Mouse (Mus musculus) hindbrain, embryonic 14.5 days (tissue): ENCODE results near the gene Pla2g15. TPM values are rescaled to one million over a fixed set of nuclear protein-coding genes. Genes with fewer than 3 reads are reported as not detected.

Source experiments
- ATAC-seq: fragments of 200-750 bp; cut with Nextera tagmentation; 2 replicates; pipeline ENCODE4 v1.8.0; 2017; ENCODE audit warnings: moderate number of reproducible peaks, mild to moderate bottlenecking, moderate TSS enrichment, moderate library complexity; ENCODE audit not compliant: low FRiP score
- DNase-seq: peaks from one replicate; pipeline ENCODE4 v3.0.0-alpha.2; 2015; ENCODE audit warnings: low spot score
- H3K27ac ChIP-seq: fragments of 300-500 bp; sonication (generic); 2 replicates; pipeline ENCODE4 v1.5.1; 2014; ENCODE audit warnings: mild to moderate bottlenecking, moderate library complexity
- H3K27me3 ChIP-seq: fragments of 300-500 bp; sonication (generic); 2 replicates; pipeline ENCODE4 v1.6.1; 2014; ENCODE audit warnings: mild to moderate bottlenecking, low read length, mixed read lengths; ENCODE audit not compliant: control insufficient read depth, insufficient read depth
- H3K36me3 ChIP-seq: fragments of 300-500 bp; sonication (generic); replicated peaks from 2 replicates; pipeline ENCODE4 v1.6.1; 2014; ENCODE audit not compliant: control insufficient read depth, insufficient read depth
- H3K4me1 ChIP-seq: fragments of 300-500 bp; sonication (generic); replicated peaks from 2 replicates; pipeline ENCODE4 v1.6.1; 2014; ENCODE audit warnings: antibody characterized with exemption, low read length, mixed read lengths; ENCODE audit not compliant: control insufficient read depth, insufficient read depth
- H3K4me2 ChIP-seq: fragments of 300-500 bp; sonication (generic); replicated peaks from 2 replicates; pipeline ENCODE4 v1.6.1; 2014; ENCODE audit warnings: mild to moderate bottlenecking, moderate library complexity
- H3K4me3 ChIP-seq: fragments of 300-500 bp; sonication (generic); replicated peaks from 2 replicates; pipeline ENCODE4 v1.5.1; 2014; ENCODE audit warnings: mild to moderate bottlenecking, low read length
- H3K9ac ChIP-seq: fragments of 300-500 bp; sonication (generic); 2 replicates; pipeline ENCODE4 v1.6.1; 2014
- H3K9me3 ChIP-seq: fragments of 300-500 bp; sonication (generic); 2 replicates; pipeline ENCODE4 v1.6.1; 2016; ENCODE audit warnings: low read length; ENCODE audit not compliant: control insufficient read depth
- WGBS: fragments of 180-500 bp; shearing (Covaris S2); extraction: QIAGEN DNeasy Blood & Tissue Kit; methylation state at CpG from one replicate; pipeline ENCODE4 v1.1.7; 2014; 5-methylcytosine and 5-hydroxymethylcytosine counted together
- polyA plus RNA-seq: library from polyadenylated mRNA; unstranded; fragments of >200 nt; fragmentation: Nextera tagmentation; extraction: Ambion mirVana; gene quantifications from 2 replicates; pipeline ENCODE4 v1.2.1, GENCODE M21; 2014

Pla2g15 gene
- polyA plus RNA-seq, 1 experiment from 2014 or later = 7.9 TPM

GRCm38 (mm10) chr8:106123443-106123842 lies 26.8 kb upstream of the Pla2g15 start:
- no peaks in the 10 kb centered on the region for H3K4me1 ChIP-seq

GRCm38 (mm10) chr8:106126055-106126454 lies 24.1 kb upstream of the Pla2g15 start:
- H3K27me3 ChIP-seq = no peaks in the 10 kb centered on the region
- no peak overlapping the region for H3K4me2 ChIP-seq
- ATAC-seq (no peak), DNase-seq (no peak)
- no peaks in the 10 kb centered on the region for H3K4me1 ChIP-seq
- 95% methylated on average over 1 of the region's 1 CpGs for WGBS
- peaks cover 46% of the 10 kb centered on the region for H3K36me3 ChIP-seq
- no peak overlapping the region for H3K27ac ChIP-seq
- H3K4me3 ChIP-seq = no peak overlapping the region
- H3K9me3 ChIP-seq = no peaks in the 10 kb centered on the region
- no peak overlapping the region for H3K9ac ChIP-seq

More at GRCm38 (mm10) chr8:106123443-106123842, 26.8 kb upstream of the Pla2g15 start:
- Histone ChIP-seq H3K9me3 (no peaks in the 10 kb centered on the region), H3K27me3 (no peaks in the 10 kb centered on the region), H3K27ac (no peak overlapping the region), H3K9ac (no peak overlapping the region), H3K4me2 (no peak overlapping the region), H3K36me3 (peaks cover 43% of the 10 kb centered on the region), H3K4me3 (no peak overlapping the region)
- DNase-seq = no peak
- WGBS = 87% methylated on average over 3 of the region's 3 CpGs
- no peak for ATAC-seq

- H3K27ac ChIP-seq = no peak overlapping the region
- H3K9ac ChIP-seq = no peak overlapping the region
- no peak for DNase-seq
- no peaks in the 10 kb centered on the region for H3K9me3 ChIP-seq
- H3K4me1 ChIP-seq = no peaks in the 10 kb centered on the region
- H3K4me3 ChIP-seq = no peak overlapping the region
- H3K36me3 ChIP-seq = peaks cover 42% of the 10 kb centered on the region
- 80% methylated on average over 3 of the region's 3 CpGs for whole genome bisulfite sequencing
- H3K27me3 ChIP-seq = no peaks in the 10 kb centered on the region
- no peak overlapping the region for H3K4me2 ChIP-seq
- no peak for ATAC-seq
Observed at GRCm38 (mm10) chr8:106127054-106127453, 23.1 kb upstream of the Pla2g15 start.

GRCm38 (mm10) chr8:106127882-106128410 lies 22.3 kb upstream of the Pla2g15 start:
- Histone ChIP-seq H3K27me3 (0 out of 2 replicates have a peak, but pooled peaks cover under 1% of the 10 kb centered on the region), H3K9me3 (no peaks in the 10 kb centered on the region), H3K4me3 (no peak overlapping the region), H3K27ac (no peak overlapping the region), H3K4me2 (no peak overlapping the region), H3K9ac (no peak overlapping the region), H3K36me3 (peaks cover 50% of the 10 kb centered on the region), H3K4me1 (no peaks in the 10 kb centered on the region)
- DNase-seq (no peak), ATAC-seq (no peak)
- 95% methylated on average over 10 of the region's 10 CpGs for WGBS

GRCm38 (mm10) chr8:106129232-106129930 lies 20.8 kb upstream of the Pla2g15 start:
- Histone ChIP-seq H3K36me3 (peaks cover 45% of the 10 kb centered on the region), H3K9ac (no peak overlapping the region), H3K4me3 (no peak overlapping the region), H3K4me1 (no peaks in the 10 kb centered on the region), H3K27me3 (peaks cover 15% of the 10 kb centered on the region), H3K9me3 (no peaks in the 10 kb centered on the region), H3K4me2 (no peak overlapping the region), H3K27ac (no peak overlapping the region)
- ATAC-seq (no peak), DNase-seq (no peak)

- Histone ChIP-seq H3K9ac (no peak overlapping the region), H3K4me1 (no peaks in the 10 kb centered on the region), H3K27me3 (peaks cover 21% of the 10 kb centered on the region), H3K4me2 (no peak overlapping the region), H3K27ac (no peak overlapping the region), H3K9me3 (no peaks in the 10 kb centered on the region), H3K4me3 (no peak overlapping the region), H3K36me3 (peaks cover 45% of the 10 kb centered on the region)
- WGBS = 89% methylated on average over 2 of the region's 2 CpGs
- no peak for DNase-seq
- no peak for ATAC-seq
Observed at GRCm38 (mm10) chr8:106129997-106130396, 20.2 kb upstream of the Pla2g15 start.

GRCm38 (mm10) chr8:106130505-106130904 lies 19.7 kb upstream of the Pla2g15 start:
- no peak overlapping the region for H3K9ac ChIP-seq
- peaks cover 45% of the 10 kb centered on the region for H3K36me3 ChIP-seq
- no peak overlapping the region for H3K4me2 ChIP-seq
- H3K27ac ChIP-seq = no peak overlapping the region
- DNase-seq (no peak), ATAC-seq (no peak)
- H3K9me3 ChIP-seq = no peaks in the 10 kb centered on the region
- no peaks in the 10 kb centered on the region for H3K4me1 ChIP-seq
- peaks cover 26% of the 10 kb centered on the region for H3K27me3 ChIP-seq
- no peak overlapping the region for H3K4me3 ChIP-seq
- WGBS = 89% methylated on average over 2 of the region's 2 CpGs

- 89% methylated on average over 4 of the region's 4 CpGs for WGBS
Observed at GRCm38 (mm10) chr8:106131021-106131420, 19.2 kb upstream of the Pla2g15 start.

GRCm38 (mm10) chr8:106131488-106132222 lies 18.5 kb upstream of the Pla2g15 start:
- no peak overlapping the region for H3K4me2 ChIP-seq
- WGBS = 92% methylated on average over 7 of the region's 7 CpGs
- no peaks in the 10 kb centered on the region for H3K9me3 ChIP-seq
- peaks cover 45% of the 10 kb centered on the region for H3K36me3 ChIP-seq
- H3K27ac ChIP-seq = no peak overlapping the region
- ATAC-seq (no peak), DNase-seq (no peak)
- peaks cover 37% of the 10 kb centered on the region for H3K27me3 ChIP-seq
- peaks cover 10% of the 10 kb centered on the region for H3K4me1 ChIP-seq
- no peak overlapping the region for H3K4me3 ChIP-seq
- no peak overlapping the region for H3K9ac ChIP-seq

More at GRCm38 (mm10) chr8:106131021-106131420, 19.2 kb upstream of the Pla2g15 start:
- ATAC-seq (no peak), DNase-seq (no peak)
- Histone ChIP-seq H3K27ac (no peak overlapping the region), H3K36me3 (peaks cover 45% of the 10 kb centered on the region), H3K9ac (no peak overlapping the region), H3K4me3 (no peak overlapping the region), H3K9me3 (no peaks in the 10 kb centered on the region), H3K4me2 (no peak overlapping the region), H3K27me3 (peaks cover 31% of the 10 kb centered on the region), H3K4me1 (peaks cover 4% of the 10 kb centered on the region)
